Mouse (Mus musculus) C2C12 (cell line): Measurements from ENCODE around the gene Med23.

Experiments
- CTCF ChIP-seq: IDR thresholded peaks from one replicate; pipeline ENCODE4 v1.5.1; 2011; ENCODE audit not compliant: control insufficient read depth, insufficient read depth, insufficient read length
- MAX ChIP-seq: IDR thresholded peaks from one replicate; pipeline ENCODE4 v1.6.1; 2011; ENCODE audit warnings: mild to moderate bottlenecking, control low read depth

GRCm38 (mm10) chr10:24888343-24888742 is 18.6 kb downstream of the Med23 start:
- TF ChIP-seq MAX (no peak), CTCF (no peak)
